Mouse (Mus musculus) liver, embryonic 13.5 days (tissue): ENCODE data around the gene Cd180. TPM values are rescaled to one million over a fixed set of nuclear protein-coding genes. Genes with fewer than 3 reads are reported as not detected.
"Not testable (repeated sequence)": the region's sequence is repeated elsewhere in the genome, so short reads cannot be mapped to it uniquely, and the experiment has no call there.

Experiments used
- ATAC-seq: fragments of 200-750 bp; cut with Nextera tagmentation; 2 replicates; pipeline ENCODE4 v1.8.0; 2017; ENCODE audit warnings: low read depth, mild to moderate bottlenecking, moderate number of reproducible peaks, moderate library complexity
- DNase-seq: peaks from one replicate; pipeline ENCODE4 v3.0.0; 2022
- H3K27ac ChIP-seq: fragments of 300-500 bp; sonication (generic); 2 replicates; pipeline ENCODE4 v1.5.1; 2015; ENCODE audit warnings: moderate library complexity, mild to moderate bottlenecking, inconsistent platforms
- H3K27me3 ChIP-seq: fragments of 300-500 bp; sonication (generic); 2 replicates; pipeline ENCODE4 v1.6.1; 2015; ENCODE audit warnings: mild to moderate bottlenecking, inconsistent platforms
- H3K36me3 ChIP-seq: fragments of 300-500 bp; sonication (generic); 2 replicates; pipeline ENCODE4 v1.6.1; 2015; ENCODE audit warnings: mild to moderate bottlenecking, inconsistent platforms
- H3K4me1 ChIP-seq: fragments of 300-500 bp; sonication (generic); replicated peaks from 2 replicates; pipeline ENCODE4 v1.6.1; 2015; ENCODE audit warnings: inconsistent platforms
- H3K4me2 ChIP-seq: fragments of 300-500 bp; sonication (generic); 2 replicates; pipeline ENCODE4 v1.6.1; 2015; ENCODE audit warnings: inconsistent platforms, mild to moderate bottlenecking, moderate library complexity
- H3K4me3 ChIP-seq: fragments of 300-500 bp; sonication (generic); replicated peaks from 2 replicates; pipeline ENCODE4 v1.5.1; 2015; ENCODE audit warnings: mild to moderate bottlenecking, inconsistent platforms
- H3K9ac ChIP-seq: fragments of 300-500 bp; sonication (generic); 2 replicates; pipeline ENCODE4 v1.6.1; 2015; ENCODE audit warnings: mild to moderate bottlenecking, inconsistent platforms
- H3K9me3 ChIP-seq: fragments of 300-500 bp; sonication (generic); replicated peaks from 2 replicates; pipeline ENCODE4 v1.6.1; 2016; ENCODE audit warnings: inconsistent platforms
- WGBS: fragments of 180-500 bp; shearing (Covaris S2); methylation state at CpG from one replicate; pipeline ENCODE4 v1.1.7; 2015; ENCODE audit not compliant: insufficient replicate concordance; 5-methylcytosine and 5-hydroxymethylcytosine counted together
- polyA plus RNA-seq: library from polyadenylated mRNA; unstranded; fragments of >200 nt; fragmentation: Nextera tagmentation; extraction: Ambion mirVana; gene quantifications from 2 replicates; pipeline ENCODE4 v1.2.1, GENCODE M21; 2015

The Cd180 gene
- polyA plus RNA-seq, 1 experiment from 2014 or later = 0.91 TPM

GRCm38 (mm10) chr13:102700176-102700575 lies 6.8 kb downstream of the Cd180 start:
- Histone ChIP-seq H3K4me3 (no peak overlapping the region), H3K4me2 (no peak overlapping the region), H3K27ac (no peak overlapping the region), H3K4me1 (peaks cover 6% of the 10 kb centered on the region; the same call in 1 of the 2 replicates), H3K9me3 (no peaks in the 10 kb centered on the region), H3K36me3 (no peaks in the 10 kb centered on the region), H3K9ac (no peak overlapping the region), H3K27me3 (no peaks in the 10 kb centered on the region)
- ATAC-seq (no peak), DNase-seq (no peak)
- WGBS = 41% methylated on average over 5 of the region's 5 CpGs

- WGBS = 65% methylated on average over 3 of the region's 3 CpGs
- Histone ChIP-seq H3K36me3 (no peaks in the 10 kb centered on the region), H3K4me2 (no peak overlapping the region), H3K27me3 (no peaks in the 10 kb centered on the region), H3K4me1 (0 out of 2 replicates have a peak, but pooled peaks cover 5% of the 10 kb centered on the region), H3K4me3 (no peak overlapping the region), H3K9ac (no peak overlapping the region), H3K27ac (no peak overlapping the region), H3K9me3 (no peaks in the 10 kb centered on the region)
- DNase-seq (no peak), ATAC-seq (no peak)
Measured at GRCm38 (mm10) chr13:102700744-102701143, 7.4 kb downstream of the Cd180 start.

- Histone ChIP-seq H3K4me3 (no peak overlapping the region), H3K27ac (no peak overlapping the region), H3K4me1 (no peaks in the 10 kb centered on the region), H3K4me2 (no peak overlapping the region), H3K9me3 (no peaks in the 10 kb centered on the region), H3K9ac (no peak overlapping the region), H3K36me3 (no peaks in the 10 kb centered on the region), H3K27me3 (no peaks in the 10 kb centered on the region)
- ATAC-seq (no peak), DNase-seq (no peak)
- WGBS = 49% methylated on average over 1 of the region's 1 CpGs
Measured at GRCm38 (mm10) chr13:102716973-102717372, 23.6 kb downstream of the Cd180 start.

GRCm38 (mm10) chr13:102725416-102725815 lies 32.1 kb downstream of the Cd180 start:
- ATAC-seq = no peak
- DNase-seq = no peak
- H3K9me3 ChIP-seq = no peaks in the 10 kb centered on the region
- no peak overlapping the region for H3K4me3 ChIP-seq
- H3K9ac ChIP-seq = no peak overlapping the region
- no peak overlapping the region for H3K27ac ChIP-seq
- H3K4me1 ChIP-seq = peaks cover 9% of the 10 kb centered on the region
- no peaks in the 10 kb centered on the region for H3K36me3 ChIP-seq
- no peak overlapping the region for H3K4me2 ChIP-seq
- H3K27me3 ChIP-seq = no peaks in the 10 kb centered on the region

GRCm38 (mm10) chr13:102725906-102726305 lies 32.5 kb downstream of the Cd180 start:
- ATAC-seq (no peak), DNase-seq (no peak)
- H3K4me1 ChIP-seq = peaks cover 9% of the 10 kb centered on the region
- H3K4me2 ChIP-seq = no peak overlapping the region
- no peak overlapping the region for H3K27ac ChIP-seq
- H3K9ac ChIP-seq = no peak overlapping the region
- 59% methylated on average over 2 of the region's 2 CpGs for WGBS
- no peak overlapping the region for H3K4me3 ChIP-seq
- no peaks in the 10 kb centered on the region for H3K27me3 ChIP-seq
- no peaks in the 10 kb centered on the region for H3K36me3 ChIP-seq
- H3K9me3 ChIP-seq = no peaks in the 10 kb centered on the region

- no peak for ATAC-seq
- H3K9ac ChIP-seq = no peak overlapping the region
- H3K36me3 ChIP-seq = no peaks in the 10 kb centered on the region
- no peak overlapping the region for H3K4me2 ChIP-seq
- no peak overlapping the region for H3K27ac ChIP-seq
- no peak overlapping the region for H3K4me3 ChIP-seq
- H3K4me1 ChIP-seq = peaks cover 9% of the 10 kb centered on the region
- H3K27me3 ChIP-seq = no peaks in the 10 kb centered on the region
- DNase-seq = no peak
- H3K9me3 ChIP-seq = no peaks in the 10 kb centered on the region
- 59% methylated on average over 1 of the region's 1 CpGs for WGBS
Measured at GRCm38 (mm10) chr13:102726876-102727275, 33.5 kb downstream of the Cd180 start.

- WGBS = 35% methylated on average over 3 of the region's 3 CpGs
- H3K36me3 ChIP-seq = no peaks in the 10 kb centered on the region
- H3K4me2 ChIP-seq = no peak overlapping the region
- H3K4me1 ChIP-seq = peaks cover 9% of the 10 kb centered on the region
- H3K4me3 ChIP-seq = no peak overlapping the region
- H3K27me3 ChIP-seq = no peaks in the 10 kb centered on the region
- H3K9me3 ChIP-seq = no peaks in the 10 kb centered on the region
- ATAC-seq (no peak), DNase-seq (peak; percentile 53)
- H3K27ac ChIP-seq = no peak overlapping the region
- H3K9ac ChIP-seq = no peak overlapping the region
Measured at GRCm38 (mm10) chr13:102728035-102728434, 34.7 kb downstream of the Cd180 start.

GRCm38 (mm10) chr13:102728951-102729350 lies 35.6 kb downstream of the Cd180 start:
- not testable (repeated sequence) for H3K4me1 ChIP-seq, H3K27me3 ChIP-seq, H3K9ac ChIP-seq, H3K9me3 ChIP-seq, DNase-seq, H3K4me3 ChIP-seq, H3K27ac ChIP-seq, ATAC-seq, H3K4me2 ChIP-seq, H3K36me3 ChIP-seq
- 78% methylated on average over 7 of the region's 7 CpGs for WGBS

GRCm38 (mm10) chr13:102733063-102733462 lies 39.7 kb downstream of the Cd180 start:
- Histone ChIP-seq H3K36me3 (peaks cover 19% of the 10 kb centered on the region), H3K9ac (no peak overlapping the region), H3K4me2 (no peak overlapping the region), H3K27ac (no peak overlapping the region), H3K4me1 (peaks cover 6% of the 10 kb centered on the region), H3K4me3 (no peak overlapping the region), H3K27me3 (no peaks in the 10 kb centered on the region), H3K9me3 (no peaks in the 10 kb centered on the region)
- ATAC-seq (no peak), DNase-seq (no peak)
- 78% methylated on average over 2 of the region's 2 CpGs for WGBS

GRCm38 (mm10) chr13:102737811-102738210 lies 44.5 kb downstream of the Cd180 start:
- no peak for DNase-seq
- 81% methylated on average over 7 of the region's 7 CpGs for WGBS

GRCm38 (mm10) chr13:102739720-102740535 lies 46.6 kb downstream of the Cd180 start:
- H3K27me3 ChIP-seq = no peaks in the 10 kb centered on the region
- ATAC-seq (peak; percentile 81), DNase-seq (peak; percentile 59)
- no peak overlapping the region for H3K4me3 ChIP-seq
- H3K27ac ChIP-seq = no peak overlapping the region
- no peak overlapping the region for H3K9ac ChIP-seq
- H3K9me3 ChIP-seq = no peaks in the 10 kb centered on the region
- no peak overlapping the region for H3K4me2 ChIP-seq
- H3K4me1 ChIP-seq = peaks cover 14% of the 10 kb centered on the region
- peaks cover 31% of the 10 kb centered on the region for H3K36me3 ChIP-seq
- WGBS = 56% methylated on average over 13 of the region's 13 CpGs

More at GRCm38 (mm10) chr13:102737811-102738210, 44.5 kb downstream of the Cd180 start:
- Histone ChIP-seq H3K9ac (no peak overlapping the region), H3K9me3 (no peaks in the 10 kb centered on the region), H3K36me3 (peaks cover 31% of the 10 kb centered on the region), H3K27me3 (no peaks in the 10 kb centered on the region), H3K4me3 (no peak overlapping the region), H3K4me1 (peaks cover 14% of the 10 kb centered on the region), H3K27ac (no peak overlapping the region), H3K4me2 (no peak overlapping the region)
- ATAC-seq = no peak
